Mouse (Mus musculus) urinary bladder, adult 18-20 months (tissue): Measurements from ENCODE around the gene Hmgn3.
"Not testable (repeated sequence)": the region's sequence is repeated elsewhere in the genome, so short reads cannot be mapped to it uniquely, and the experiment has no call there.

Source experiments
- DNase-seq, 2 experiments: peaks; one replicate each; pipeline ENCODE4 v3.0.0; 2022; ENCODE audit warnings: low spot score in 2 of 2, mixed read lengths in 2 of 2

Gene Hmgn3

DNA sequence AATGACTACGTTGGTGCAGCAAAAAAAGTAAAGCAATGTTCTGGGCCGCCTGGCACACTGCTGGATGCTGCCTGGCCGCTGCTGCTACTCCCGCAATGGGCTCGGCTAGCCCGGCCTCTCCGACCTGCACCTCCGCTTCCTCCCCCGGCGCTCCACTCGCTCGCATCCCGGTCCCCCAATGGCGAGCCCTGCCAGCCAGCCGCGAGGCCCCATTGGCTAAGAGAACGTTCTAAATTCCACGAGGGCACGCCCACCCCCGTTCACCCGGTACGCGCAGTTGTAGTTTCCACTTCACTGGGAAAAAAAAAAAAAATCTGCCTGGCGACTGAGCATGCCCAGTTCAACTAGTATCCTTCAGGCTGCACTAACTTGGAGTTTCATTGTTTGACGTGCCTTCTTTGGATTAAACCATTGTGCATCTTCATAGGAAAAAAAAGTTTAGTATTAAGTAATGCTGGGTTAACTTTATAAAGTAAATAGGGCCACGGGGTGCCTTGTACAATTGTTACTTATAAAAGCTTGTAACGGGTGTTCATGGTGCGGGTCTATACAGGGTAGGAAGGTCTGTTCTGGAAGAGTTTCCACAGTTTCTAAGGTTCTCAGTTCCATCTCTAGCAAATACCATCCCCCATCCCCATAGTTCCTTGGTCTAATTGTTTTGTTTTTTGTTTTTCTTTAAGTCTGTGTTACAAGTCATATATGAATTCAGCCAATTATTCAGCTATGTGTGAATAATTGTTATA is at the start of gene Hmgn3:
TSS of gene Hmgn3 (minus strand) at position 240 of the 743 bp plus-strand sequence.
- DNase-seq = peak in 1 of 2 experiments; percentile 89

DNA sequence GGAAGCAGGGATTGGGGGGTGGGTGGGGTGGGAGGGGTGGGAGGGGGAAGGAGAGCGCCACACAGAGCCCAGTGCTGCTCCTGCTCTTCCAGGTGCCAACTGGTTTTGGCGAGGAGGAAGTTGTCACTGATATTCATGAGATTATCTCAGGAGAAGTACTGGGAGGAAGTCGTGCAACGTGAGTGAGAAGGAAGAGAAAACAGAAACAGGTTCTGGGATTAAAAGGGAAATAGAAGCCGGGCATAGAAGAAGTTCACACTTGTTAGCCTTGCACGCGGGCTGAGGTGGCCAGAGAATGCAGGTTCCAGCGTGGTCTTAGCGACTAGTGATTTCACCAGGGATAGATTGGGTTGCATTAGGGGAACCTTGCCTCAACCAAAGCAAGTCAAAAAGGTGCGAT is 49.3 kb upstream of the Hmgn3 start:
- no peak for DNase-seq

DNA sequence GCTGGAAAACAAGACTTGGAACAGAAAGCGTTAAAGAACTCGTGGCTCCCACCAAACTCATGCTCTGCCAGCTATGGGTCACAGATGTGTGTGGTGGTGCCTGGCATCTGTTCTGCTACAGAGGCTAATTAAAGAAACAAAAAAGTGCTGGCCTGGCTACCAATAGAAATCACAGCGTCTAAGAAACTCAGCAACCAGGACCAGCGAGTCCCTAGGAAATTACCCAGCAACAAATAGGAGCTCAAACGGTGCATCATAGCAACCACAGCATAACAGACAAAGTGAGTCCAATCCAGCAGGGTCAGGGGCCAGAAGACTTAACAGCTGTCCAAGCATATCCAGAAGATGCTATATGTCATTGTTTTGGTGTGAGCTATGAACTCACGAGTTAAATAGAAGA is 48.5 kb upstream of the Hmgn3 start:
- no peak for DNase-seq

DNA sequence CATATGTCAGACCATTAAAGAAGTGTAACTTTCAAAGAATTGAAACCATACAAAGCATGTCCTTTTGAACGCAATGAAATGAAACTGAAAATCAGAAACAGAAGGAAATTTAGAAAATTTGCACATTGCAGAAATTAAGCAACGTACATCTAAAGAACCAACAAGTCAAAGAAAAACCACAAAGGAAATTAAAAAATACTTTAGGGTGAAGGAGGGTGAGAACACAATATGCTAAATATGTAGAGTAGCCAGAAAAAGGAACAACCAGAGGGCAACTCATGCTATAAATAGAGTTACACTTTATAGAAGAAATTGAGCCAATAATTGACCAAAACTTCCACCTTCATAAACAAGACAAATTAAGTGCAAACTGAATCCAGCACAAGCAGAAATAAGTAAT is 41.3 kb upstream of the Hmgn3 start:
- no peak for DNase-seq

DNA sequence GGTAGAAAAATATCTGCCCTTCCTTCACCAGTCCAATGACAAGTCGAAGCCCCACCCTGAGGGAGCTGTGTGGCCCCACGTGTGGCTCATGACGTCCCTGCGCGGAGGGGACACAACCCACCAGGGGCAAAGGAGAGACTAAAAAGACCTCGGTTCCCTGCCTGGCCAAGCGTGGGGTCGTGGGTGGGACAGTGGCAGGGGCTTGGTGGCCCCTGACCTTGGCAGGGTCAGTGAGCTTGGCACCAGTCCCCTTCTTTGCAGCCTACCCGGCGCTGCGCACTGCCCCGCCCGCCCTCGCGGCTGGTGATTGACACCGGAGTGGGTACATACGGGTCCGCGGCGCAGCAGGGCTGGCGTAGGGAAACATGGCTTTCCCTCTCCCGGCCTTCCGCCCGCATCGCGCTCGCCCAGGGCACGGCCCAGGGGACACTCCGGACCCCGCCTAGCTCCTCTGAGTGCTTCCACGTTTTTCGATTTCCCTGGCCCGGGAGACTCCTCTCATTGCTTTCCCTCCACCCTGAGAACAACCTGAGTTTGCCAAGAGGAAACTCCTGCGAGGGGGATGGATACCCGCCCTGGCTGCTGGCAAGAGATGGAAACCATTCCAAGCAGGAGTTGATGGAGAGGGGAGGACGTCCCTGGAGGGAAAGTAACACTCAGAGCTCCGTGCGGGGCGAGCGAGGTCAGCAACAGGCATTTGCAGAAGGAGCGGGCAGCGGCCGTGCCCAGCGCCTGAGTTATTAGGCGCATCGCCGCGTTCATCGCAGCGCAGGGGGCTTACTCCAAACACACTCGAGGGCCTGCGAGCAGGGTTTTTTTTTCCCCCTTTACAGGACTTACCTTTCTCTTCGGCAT is 667 bp downstream of the Hmgn3 start:
- DNase-seq = peak; percentile 20 to 72

DNA sequence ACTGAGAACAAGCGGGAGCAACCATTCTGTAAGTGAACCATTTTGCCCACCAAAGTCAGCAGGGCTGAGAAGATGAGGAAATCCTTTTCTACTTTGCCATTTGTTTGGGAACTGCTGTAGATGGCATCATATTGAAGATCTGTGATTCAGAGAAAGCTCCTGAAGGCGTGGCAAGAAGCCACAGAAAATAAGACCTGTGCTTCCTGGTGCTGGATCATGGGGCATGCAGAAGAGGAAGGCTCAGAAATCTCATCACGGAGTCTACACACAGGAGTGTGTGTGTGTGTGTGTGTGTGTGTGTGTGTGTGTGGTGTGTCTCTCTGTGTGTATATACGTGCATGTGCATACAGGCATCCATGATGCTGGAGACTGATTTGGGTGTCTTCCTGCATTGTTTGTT is 16.7 kb downstream of the Hmgn3 start:
- DNase-seq = no peak

DNA sequence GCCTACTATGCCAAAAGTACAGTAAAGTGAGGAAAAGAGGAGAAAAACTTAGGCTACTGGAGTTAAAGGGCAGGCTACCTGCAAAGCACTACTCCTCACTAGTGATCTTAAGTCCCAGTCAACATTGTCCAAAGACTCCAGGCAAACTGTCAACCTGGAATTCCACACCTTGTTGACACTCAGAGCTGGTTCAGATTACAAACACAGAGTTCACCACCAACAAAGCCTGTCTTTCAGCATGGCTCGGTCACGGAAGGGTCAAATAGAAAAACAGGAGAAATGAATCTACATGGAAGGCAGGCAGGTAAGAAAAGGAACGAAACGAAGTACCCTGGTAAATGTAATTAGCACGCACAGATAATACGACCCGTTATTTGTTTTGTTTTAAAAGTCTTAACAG is 18.6 kb downstream of the Hmgn3 start:
- DNase-seq = peak in 1 of 2 experiments; percentile 27

DNA sequence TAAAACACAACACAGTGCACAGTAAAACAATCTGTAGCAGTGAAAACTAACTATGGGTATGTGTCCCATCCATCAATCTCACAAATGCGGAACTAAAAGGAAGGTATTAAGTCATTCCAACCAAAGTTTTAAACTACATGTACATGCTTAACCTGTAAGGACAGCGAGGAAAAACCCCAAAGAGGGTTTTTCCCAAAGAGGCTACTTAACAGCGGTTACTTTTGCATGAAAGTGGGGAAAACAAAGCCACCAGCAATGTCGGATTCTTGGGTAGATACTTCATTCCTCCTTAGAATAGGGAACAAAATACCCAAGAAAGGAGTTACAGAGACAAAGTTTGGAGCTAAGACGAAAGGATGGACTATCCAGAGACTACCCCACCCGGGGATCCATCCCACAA is 20.0 kb downstream of the Hmgn3 start:
- DNase-seq = not testable (repeated sequence)

DNA sequence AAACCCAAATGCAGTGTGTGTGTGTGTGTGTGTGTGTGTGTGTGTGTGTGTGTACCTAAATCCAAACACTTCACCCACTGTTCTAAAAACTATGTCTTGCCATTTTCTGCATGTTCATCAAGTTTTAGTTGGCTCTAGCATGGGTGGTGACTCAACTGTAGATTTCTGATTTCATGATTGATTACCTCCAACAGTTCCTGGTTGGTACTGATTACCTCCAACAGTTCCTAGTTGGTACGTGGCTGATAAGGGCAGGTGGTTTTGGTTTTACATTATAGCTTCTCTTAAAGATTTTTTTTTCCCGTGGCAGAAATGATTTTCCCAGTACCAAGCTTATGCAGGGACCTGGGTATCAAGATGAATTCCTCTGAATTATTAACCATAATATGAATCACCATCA is 27.3 kb downstream of the Hmgn3 start:
- DNase-seq = no peak

DNA sequence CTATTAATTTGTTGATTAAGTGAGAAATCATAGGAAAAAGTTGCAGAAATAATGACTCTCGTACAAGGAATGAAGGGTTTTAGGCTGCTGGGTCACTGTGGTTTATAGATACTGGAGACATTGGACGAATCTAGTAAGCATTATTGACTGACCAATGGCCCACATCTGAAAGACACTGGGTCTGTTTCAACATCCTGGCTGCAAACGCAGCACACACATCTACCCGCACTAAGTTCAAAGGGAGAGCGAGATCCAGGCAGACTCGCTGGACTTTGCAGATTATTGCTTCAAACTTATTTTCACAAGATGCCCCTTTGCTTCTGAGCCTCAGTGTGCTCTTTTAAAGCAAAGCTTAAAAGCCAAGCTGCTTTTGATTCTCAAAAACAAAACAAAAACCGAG is 29.0 kb downstream of the Hmgn3 start:
- DNase-seq = no peak

DNA sequence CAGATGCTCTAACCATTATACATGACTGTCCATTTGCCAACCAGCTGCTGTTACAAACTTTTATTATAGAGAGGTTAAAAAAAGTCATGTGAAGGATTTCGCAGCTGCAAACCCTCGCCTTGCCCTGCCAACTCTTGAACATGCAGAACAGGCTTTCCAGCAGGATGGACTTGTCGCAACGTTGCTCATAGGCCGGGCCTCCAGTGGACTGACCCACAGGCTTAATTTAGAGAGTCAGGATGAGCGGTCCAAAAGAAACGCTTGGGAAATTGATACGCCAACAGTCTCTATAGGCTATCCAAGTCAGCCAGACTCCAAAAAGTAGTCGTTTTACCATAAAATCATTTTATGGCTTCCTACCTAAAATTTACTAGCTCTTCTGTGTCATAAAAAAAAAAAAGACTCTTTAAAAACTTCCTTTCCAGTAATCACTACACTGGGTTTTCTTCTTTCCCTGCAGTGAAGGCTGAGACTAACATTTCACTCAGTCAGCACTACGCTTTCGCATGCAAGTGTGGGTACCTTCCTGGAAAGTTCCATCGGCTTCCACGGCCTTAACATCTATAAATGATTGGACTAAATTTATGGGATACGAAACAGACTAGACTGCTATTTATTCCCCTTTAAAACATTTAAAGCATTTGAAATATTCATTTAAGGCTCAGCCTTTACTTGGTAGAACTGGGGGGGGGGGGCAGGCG is 29.6 kb downstream of the Hmgn3 start:
- DNase-seq = no peak

DNA sequence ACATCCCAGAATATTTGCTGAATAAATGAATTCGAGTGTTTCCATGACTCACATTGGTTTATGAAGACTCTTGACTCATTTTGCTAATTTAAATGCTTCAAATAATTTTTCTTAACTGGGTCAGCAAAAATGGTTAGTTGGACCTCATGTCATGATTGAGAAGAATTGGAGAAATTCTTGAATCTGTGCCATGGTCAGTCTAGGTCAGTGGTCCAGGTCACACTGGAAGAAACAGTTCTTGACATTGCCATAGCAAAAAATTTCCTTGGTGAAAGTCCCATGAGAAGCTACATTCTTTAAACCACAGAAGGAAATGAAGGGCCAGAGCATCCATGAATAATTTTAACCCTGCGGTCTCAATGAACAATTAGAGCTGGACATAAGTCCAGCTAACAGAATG is 30.8 kb downstream of the Hmgn3 start:
- DNase-seq = no peak

DNA sequence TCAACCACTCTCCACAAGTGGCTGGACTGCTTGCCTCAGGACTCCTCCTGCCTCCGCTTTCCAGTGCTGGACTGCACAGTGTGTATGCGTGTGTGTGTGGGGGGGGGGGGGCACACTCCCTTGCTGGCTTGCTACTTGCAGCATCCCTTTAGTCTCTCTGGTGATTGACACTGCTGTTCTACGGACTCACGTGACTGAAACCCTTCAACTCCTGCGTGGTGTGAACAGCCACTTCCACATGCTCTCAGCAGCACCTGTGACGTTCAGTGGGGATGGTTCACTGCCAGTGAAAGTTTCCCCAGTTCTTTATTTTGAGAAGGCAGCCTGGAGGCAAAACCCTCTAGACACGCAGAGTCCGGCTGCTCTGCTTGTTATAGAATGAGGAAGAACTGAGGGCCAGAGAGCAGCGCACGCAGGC is 32.7 kb downstream of the Hmgn3 start:
- DNase-seq = no peak

DNA sequence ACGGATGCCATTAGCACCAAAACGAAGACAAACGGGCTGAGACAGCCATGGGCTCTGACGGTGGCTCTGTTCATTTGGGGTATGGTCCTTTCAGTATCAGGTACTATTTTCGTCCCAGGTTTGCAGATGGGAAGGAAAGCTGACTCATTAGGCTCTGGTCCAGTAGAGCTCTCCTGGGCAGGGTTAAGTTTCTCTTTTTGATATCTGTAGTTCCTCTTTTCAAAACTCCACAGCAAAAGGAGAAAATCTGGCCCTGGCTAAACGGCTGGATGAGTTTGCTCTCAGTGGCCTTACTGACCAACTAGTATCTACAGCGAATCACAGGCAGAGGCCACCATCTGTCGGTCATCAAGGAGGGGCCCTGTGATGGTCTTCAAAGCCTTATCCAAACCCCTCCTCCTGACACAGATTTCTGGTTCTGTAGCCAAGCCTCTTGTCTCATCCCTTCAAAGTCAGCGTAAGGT is 34.1 kb downstream of the Hmgn3 start:
- no peak for DNase-seq

DNA sequence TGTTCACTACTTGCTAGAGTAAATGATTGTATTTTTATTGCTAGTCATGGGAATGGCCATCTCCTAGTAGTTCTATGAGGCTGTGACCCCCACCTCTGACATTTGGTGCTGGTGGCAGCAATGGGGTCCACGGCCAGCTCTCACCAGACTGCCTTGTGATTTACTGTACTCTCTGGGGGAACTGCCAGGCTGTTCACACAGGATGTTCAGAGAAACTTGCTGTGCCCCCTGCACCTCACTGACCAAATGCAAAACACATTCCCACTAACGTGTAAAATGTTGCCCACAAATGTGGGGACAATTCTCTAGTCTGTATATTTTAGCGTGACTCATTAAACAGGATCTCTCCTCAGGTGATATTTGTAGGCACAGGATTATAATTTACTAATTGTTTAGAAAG is 34.7 kb downstream of the Hmgn3 start:
- no peak for DNase-seq

DNA sequence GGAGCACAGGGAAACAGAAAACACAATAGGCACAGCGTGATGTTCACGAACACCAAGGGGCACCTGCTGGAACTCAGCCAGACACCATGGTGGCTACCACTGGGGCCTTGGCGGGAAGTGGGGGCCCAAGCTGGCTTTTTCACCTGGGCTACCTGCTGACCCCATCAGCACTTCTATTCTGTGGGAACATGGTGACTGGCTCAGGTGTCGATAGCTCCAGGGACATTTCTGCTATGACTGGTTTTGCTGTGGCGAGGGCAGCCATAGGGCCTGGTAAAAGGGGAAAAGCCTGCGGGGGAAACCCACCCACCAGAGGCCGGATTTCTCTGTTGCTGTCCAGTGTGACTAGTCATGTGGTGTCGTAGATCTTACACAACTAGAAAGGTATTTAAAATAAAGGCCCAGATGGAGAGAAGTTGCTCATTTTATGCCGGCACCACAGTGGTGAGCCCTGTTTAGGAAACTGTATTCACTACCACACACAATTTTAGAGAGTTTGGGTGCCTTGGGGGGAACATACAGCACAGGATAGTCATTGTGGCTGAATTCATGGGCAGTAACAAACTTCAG is 35.3 kb downstream of the Hmgn3 start:
- no peak for DNase-seq

DNA sequence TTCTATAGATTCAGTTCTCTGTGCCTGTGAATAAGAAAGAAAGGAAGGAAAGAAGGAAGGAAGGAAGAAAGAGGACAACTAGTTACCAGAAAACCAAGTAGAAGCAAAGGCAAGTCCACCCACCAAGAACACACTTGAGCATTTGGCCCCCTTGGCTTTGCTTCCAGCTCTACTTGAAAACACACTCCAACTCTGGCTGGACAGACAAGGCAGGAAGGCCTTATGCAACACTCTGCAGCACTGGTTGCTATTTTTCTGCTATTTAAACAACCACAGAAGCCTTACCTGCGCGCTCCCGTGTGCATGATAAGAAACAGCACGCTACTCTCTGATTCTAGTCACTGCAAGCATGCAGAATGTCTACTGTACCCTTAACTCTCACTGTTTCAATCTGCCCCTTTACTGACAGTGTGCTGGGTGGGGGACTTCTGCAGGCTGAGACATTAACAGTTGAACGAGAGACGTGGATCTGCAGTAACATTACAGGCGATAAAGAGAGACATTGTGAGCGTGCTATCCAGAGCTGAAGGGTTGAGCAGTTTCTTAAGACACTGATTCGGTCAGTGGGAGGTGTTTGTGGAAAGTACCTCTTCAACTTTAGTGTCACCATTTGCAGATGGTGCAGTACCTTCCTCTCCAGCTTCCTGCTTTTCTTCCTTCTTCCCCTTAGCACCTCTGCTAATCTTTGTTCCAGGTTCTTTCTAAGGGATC is 35.9 kb downstream of the Hmgn3 start:
- peak in 1 of 2 experiments; percentile 3 for DNase-seq

DNA sequence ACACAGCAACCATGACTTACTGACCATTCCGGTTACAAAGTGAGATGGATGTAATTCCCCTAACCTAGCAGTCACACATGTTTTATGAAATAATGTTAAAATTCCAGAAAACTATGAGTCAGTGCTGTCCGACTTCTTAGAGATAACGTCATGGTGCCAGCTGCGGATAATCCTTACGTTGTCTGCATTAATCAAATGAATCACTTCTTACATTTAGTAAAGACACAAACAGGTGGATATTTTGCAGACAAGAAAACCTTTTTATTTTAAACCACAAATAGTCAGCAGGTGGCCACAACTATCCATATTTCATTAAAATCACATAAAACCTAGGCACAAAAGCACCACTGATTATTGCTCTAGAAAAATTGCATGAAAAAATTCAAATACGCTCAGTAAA is 36.8 kb downstream of the Hmgn3 start:
- no peak for DNase-seq

DNA sequence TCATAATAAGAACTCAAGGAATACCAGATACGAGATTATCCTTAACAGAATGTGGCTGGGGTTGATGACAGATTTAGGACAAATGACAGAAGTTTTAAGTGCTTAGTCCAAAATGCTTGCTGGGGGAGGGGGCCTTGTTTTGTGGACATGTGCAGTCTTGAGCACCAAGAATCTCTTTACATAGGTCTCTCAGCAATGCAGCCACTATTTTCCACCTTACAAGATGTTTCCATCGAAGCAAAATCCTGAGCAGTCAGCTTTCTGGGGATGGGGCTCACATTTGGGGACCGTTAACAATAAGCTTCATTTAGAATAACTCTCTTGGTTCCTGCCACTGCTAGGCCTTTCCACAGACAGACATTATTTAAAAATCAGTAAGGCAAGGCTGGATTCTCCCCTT is 37.7 kb downstream of the Hmgn3 start:
- no peak for DNase-seq

DNA sequence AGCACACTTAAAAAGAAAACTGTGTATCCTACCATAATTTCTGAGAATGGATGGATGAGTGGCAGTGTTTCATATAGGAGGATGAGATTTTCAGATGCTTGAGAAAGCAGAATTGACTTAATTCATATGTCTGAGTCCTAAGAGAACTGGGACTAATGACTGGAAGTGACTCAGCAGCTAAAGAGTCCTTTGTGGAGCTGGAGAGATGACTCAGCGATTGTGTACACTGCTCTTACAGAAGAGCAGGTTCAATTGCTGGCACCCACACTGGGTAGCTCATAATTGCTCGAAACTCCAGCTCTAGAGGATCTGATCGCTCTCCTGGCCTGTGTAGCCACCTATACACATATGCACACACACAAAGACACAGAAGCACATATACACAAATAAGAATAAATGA is 42.7 kb downstream of the Hmgn3 start:
- no peak for DNase-seq

DNA sequence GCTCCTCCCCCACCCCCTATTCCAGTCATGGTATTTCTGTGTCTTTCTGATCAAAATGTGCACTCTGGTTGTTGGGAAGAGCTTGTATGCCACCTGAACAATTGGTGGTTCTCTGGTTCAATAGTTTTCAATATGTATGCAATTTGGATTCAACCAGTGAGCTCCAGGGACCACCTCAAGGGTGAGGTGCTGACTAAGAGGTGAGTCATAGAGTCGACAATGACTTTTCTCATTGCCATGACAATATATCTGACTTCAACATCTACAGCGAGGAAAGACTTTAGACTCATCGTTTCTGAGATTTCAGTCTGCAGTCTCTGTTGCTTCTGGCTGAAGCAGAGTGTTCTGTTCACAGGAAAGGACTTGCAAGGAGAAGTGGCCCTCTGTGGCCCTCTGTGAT is 44.8 kb downstream of the Hmgn3 start:
- DNase-seq = no peak
